Mouse (Mus musculus) thymus, adult 2 months (tissue): Measurements from ENCODE around the gene Gpha2.

ENCODE experiments used
- CTCF ChIP-seq: fragments of 200-500 bp; IDR thresholded peaks from 2 replicates; pipeline ENCODE4 v1.5.1; 2012; ENCODE audit warnings: mild to moderate bottlenecking, control low read depth, low read length, moderate library complexity, borderline replicate concordance; ENCODE audit not compliant: control insufficient read depth, poor library complexity, insufficient read depth; ENCODE audit errors: extremely low read depth
- POLR2A ChIP-seq: fragments of 200-500 bp; IDR thresholded peaks from 2 replicates; pipeline ENCODE4 v1.6.1; 2012; ENCODE audit warnings: mild to moderate bottlenecking, low read length, control low read depth, moderate library complexity; ENCODE audit not compliant: control insufficient read depth, poor library complexity, insufficient read depth; ENCODE audit errors: extremely low read depth

DNA sequence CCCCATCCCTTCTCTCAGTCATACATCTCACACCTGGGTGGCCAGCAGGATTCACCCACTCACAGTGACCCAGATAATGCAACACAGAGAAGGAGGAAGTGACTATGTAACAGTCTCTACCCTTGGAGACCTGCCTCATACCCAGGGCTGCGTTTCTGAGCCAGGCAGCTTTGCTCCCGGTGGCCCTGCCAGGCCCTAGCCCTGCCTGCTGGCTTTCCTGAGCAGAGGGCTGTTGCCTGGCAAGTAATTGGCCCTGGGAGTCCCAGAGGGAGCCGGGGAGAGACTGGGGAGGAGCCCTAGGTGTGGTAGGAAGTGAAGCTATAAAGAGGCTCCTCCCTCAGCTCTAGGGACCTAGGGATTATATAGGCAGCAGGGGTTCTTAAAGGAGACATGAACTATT is 43.6 kb upstream of the Gpha2 start:
- TF ChIP-seq POLR2A (no peak), CTCF (no peak)
